Mouse (Mus musculus) hematopoietic stem cell, adult 5-6 weeks (primary cell): ENCODE data around the gene Inpp5a. TPM values are rescaled to one million over a fixed set of nuclear protein-coding genes. Genes with fewer than 3 reads are reported as not detected.

ENCODE experiments used
- ATAC-seq, 2 experiments: fragments of 125-278 bp in 1 of 2; replicated peaks in 1 of 2; 2 replicates each; pipeline ENCODE4 v1.8.0; 2016 to 2017; ENCODE audit warnings: inconsistent platforms in 2 of 2, mild to moderate bottlenecking in 2 of 2, moderate number of reproducible peaks in 2 of 2, low read depth in 1 of 2, moderate TSS enrichment in 1 of 2; ENCODE audit not compliant: low FRiP score in 2 of 2, poor library complexity in 2 of 2, severe bottlenecking in 2 of 2, insufficient read depth in 1 of 2, low TSS enrichment in 1 of 2
- total RNA-seq: library from RNA; stranded (forward); fragments of 172-1452, 232-1000 nt; gene quantifications from 2 replicates; pipeline ENCODE4 v1.2.3, GENCODE M21; 2017

Inpp5a gene
- total RNA-seq = 5.6 and 16.6 TPM in 2 replicates

DNA sequence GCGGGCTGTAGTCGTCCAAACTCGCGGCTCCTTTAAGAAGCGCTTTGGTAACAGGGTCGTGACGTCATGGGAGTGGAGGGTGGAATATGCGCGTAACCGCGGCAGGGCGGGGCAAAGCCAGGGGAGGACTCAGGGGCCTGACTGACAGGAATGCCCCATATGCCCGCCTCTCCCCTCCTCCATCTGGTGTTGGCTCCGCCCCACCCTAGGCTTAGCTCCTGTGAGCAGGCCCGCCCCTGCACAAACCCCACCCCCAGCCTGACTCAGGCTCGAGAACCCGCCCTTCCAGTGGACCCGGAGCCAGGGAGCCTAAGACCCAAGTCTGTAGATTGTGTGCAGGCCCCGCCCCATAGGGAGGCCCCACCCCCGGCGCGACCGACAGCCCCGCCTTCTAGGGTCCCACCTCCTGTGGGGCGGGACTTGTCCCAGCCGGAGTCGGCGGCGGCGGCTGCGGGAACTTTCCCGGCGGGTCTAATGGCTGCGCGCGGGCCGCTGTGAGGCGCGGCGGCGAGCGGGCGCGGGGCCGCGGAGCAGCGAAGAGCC is at the start of gene Inpp5a:
TSS of gene Inpp5a (plus strand) at position 440 of the 543 bp plus-strand sequence.
- ATAC-seq = peak; percentile 94 to 95

DNA sequence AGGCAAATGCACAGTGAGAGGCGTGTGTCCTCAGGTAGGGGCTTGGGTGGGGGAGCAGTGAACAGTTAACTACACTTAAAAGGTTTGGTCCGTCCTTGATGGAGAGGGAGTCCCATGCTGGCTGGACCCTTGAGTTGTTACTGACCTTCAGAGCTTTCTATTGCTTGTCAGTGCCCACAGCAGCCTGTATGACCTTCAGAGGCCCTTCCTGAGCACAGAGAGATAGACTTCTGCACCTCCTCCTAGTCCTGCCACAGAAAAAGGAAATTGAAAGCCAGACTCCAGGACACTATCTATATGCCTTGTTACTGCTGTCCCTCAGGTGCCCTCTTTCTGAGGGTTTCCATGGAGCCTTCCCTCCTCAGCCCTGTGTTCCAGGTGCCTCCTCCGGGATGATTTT is 49.7 kb upstream of the Inpp5a start:
- ATAC-seq = no peak

DNA sequence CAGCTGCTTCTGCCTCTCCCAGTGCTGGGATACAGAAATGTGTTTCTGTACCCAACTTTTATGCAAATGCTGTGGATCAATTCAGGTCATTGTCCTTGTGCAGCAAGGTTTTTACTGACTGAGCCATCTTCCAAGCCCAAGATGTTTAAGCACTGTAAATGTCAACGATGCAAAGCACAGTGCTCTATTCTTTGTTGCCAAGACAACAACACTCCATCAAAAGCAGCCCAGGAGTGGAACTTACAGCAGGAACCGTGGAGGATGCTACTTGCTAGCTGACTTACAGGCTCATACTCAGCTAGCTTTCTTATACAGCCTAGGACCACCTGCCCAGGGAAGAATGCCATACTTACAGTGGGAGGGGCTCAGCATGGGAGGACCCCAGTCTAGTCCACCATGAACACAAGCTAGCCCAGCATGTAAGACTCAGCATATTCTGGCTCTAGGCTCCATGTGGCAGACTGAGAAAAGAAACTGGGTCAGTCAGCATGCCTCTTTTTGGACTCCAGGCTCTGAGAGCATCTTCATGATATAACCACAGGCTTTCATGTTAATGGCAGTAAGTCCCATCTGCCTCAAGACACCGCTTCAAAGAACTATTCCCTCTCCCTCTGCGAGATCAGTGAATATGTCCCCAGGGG is 47.8 kb upstream of the Inpp5a start:
- ATAC-seq = no peak

- ATAC-seq = no peak
Observed at GRCm38 (mm10) chr7:139342809-139343208, 46.1 kb upstream of the Inpp5a start.

DNA sequence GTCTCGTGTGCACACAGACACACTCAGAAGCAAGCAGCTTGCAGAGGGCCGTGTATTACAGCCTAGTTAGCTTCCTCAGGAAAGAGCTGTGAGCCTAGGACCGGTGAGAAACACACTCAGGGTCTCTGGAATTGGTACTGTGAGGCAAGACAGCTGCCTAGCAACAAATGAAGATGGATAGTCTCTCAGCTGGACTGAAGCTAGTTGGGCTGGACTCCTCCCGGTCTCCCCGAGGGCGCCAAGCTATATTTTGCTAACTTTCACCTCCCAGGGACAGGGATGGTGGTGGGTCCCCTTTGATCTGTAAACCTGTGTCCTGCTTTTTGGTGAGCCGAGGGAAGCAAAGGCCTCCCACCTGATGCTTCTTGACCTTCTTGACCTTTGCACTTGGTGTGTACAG is 41.9 kb upstream of the Inpp5a start:
- no peak for ATAC-seq

- no peak; a peak in 1 of 4 replicates for ATAC-seq
Observed at GRCm38 (mm10) chr7:139350606-139351005, 38.3 kb upstream of the Inpp5a start.

- no peak for ATAC-seq
Observed at GRCm38 (mm10) chr7:139354370-139355139, 34.4 kb upstream of the Inpp5a start.

- no peak for ATAC-seq
Observed at GRCm38 (mm10) chr7:139357043-139357442, 31.9 kb upstream of the Inpp5a start.

DNA sequence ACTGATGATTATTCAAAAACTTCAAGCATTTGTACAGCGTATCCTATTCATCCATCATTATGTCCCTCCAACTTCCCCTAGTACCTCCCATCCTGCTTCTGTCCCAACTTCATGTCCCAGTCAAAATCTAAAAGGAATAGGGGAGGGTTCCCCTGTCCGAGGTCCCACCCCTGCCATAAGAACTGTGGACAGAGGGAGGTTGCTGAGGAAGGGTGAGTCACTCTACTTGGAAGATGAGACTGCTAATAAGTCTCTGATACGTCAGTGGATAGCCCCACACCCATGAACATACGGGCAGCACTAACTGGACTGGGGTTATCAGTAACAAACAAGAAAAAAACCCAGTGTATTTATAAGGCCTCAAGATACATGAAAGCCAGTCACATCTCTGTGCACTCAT is 29.0 kb upstream of the Inpp5a start:
- no peak for ATAC-seq

DNA sequence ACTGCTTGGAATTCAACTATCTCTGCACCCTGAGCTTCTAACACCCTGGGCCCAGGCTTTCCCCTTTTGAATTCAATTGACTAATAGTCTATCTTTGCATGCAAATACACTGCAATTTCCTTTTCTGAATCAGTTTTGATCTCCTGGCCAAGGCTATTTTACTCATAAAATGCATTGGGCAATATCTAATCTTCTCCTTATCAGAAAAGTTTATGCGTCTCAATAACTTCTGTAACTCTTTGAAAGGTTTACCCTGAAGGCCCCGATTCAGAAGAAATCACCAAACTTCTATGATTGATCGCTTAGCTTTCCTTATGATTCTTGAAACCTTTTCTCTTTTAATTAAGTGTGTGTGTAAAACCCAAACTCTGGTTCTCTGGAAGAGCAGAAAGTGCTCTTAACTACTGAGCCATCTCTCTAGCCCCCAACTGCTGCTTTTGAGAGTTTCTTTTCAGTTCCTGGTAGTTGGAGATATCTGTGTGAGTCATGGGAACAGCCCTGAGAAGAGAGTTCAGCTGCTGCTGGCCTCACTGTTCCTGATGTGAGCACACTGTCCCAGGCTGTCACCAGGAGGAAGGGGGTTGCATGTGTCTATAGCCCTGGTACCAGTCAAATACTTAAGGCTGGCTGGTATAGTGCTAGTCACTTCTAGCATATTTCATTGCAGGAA is 27.9 kb upstream of the Inpp5a start:
- ATAC-seq = no peak

DNA sequence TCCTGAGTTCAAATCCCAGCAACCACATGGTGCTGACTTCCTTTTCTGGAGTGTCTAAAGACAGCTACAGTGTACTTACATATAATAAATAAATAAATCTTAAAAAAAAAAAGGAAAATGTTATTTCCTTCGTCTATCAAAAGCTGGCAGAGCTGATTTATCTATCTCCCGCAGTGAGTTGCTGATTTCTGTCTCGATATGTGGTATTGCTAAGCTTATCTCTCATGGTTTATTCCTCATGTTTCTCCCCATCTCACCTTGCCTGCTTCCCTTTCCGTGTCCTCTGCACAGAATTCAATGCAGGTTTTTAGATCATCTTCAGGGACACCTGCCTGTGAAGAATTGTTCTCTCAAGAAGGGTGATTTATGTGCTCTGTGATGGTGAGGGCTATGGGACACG is 27.1 kb upstream of the Inpp5a start:
- ATAC-seq = no peak

DNA sequence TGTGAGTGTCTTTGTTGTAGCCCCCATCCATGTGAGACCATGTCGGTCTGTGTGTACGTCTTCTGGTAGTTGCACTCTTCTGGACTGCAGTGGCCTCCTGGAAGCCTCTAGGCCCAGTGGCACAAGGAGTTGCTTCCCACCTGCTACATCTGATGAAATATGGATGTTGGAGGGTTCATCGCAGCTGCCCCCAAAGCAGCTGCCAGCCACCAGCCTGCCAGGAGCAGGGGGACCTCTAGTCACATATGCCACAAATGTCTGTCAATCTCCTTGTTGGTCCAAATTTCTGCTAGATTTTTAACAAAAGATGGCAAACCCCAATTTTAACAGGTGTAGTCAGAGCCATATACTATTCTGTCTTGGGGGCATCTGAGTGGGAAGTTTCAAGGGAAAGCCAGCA is 26.4 kb upstream of the Inpp5a start:
- no peak for ATAC-seq

DNA sequence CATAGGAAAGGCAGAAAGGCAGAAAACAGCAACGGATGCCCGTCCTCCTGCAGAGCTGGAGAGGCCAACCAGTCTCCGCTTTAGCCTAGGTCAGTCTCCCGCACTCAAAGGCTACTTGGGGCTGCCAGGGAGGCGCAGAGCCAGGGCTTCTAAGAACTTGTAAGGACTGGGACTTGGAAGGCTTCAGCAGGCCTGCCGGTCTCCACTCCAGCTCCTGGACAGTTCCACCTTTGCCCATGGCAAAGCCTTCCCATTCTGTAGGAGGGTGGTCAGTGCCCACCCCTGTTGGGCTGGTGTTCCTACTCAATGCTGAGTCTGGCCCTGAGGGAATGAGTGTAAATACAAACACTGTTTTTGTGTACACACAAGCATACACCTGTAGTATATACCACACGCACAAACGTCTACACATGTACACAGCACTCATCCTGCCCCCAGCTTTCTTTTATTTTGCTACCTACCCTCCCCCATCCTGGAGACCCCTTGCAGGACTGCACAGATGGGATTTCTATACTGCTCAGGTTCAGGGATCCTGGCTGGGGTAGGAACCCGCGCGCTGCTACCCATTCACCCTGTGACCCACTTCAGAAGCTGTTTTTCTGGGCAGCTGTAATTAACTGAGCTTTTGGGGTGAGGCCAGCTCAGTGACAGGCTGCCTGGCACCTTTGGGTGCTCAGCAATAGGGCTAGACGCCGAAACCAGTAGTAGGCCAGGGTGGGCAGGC is 25.5 kb upstream of the Inpp5a start:
- ATAC-seq = no peak

DNA sequence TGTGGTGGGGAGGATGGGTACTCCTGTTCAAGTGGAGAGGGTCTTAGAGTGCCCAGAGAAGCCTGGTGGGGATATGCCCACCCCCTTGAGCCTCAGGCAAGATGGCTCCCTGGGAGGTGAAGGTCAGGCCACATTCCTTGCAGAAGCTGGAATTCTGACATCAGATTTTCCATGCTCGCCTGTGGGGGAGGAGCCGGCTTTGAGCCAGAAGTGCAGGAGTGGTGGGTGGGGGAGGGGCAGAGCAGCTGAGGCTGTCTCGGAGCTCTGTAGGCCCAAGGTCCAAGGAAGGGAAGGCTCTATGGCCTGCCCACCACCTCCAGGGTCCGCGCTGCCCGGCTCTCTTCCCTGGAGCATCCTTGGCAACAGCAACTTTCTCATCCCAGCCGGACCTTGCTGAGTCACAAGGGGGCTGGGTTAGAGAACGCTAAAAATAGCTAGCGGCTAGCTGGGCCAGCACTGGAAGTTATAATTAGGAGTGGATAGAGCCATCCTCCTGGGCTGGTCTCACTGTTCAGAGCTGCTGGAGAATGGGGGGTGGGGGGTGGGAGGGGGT is 24.8 kb upstream of the Inpp5a start:
- ATAC-seq = no peak

GRCm38 (mm10) chr7:139364936-139365830 is 23.7 kb upstream of the Inpp5a start:
- no peak for ATAC-seq

DNA sequence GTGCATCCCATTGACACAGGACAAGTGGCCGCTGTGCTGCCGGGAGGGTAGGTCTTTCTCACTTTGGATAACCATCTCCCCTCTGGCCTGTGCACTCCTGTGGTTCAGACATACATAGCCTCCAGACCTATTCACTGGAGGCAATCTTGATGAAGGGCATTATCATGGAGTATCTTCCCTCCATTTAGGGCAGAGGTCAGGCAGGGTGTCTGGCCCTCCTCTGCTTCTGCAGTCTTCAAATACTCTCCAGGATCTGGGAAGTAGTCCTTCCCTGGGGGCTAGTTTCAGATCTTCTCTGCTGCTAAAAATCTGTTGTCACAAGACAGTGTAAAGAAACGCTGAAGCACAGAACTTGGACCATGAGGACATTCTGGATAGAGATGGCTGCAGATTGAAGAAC is 22.8 kb upstream of the Inpp5a start:
- no peak for ATAC-seq
